Mouse (Mus musculus): Measurements from ENCODE around the gene Gata2. TPM values are rescaled to one million over a fixed set of nuclear protein-coding genes. Genes with fewer than 3 reads are reported as not detected.

Gata2 gene
- total RNA-seq, 2 experiments from 2014 or later: 26.3 to 33.2 TPM

- no peak for DNase-seq
Observed at GRCm38 (mm10) chr6:88206566-88206965, 12.9 kb downstream of the Gata2 start.

- no peak for DNase-seq
Observed at GRCm38 (mm10) chr6:88207403-88208033, 13.8 kb downstream of the Gata2 start.

GRCm38 (mm10) chr6:88208321-88208720, 14.6 kb downstream of the Gata2 start:
- DNase-seq: no peak

GRCm38 (mm10) chr6:88209453-88209852, 15.8 kb downstream of the Gata2 start:
- DNase-seq: no peak

GRCm38 (mm10) chr6:88210182-88210581, 16.5 kb downstream of the Gata2 start:
- no peak for DNase-seq

- DNase-seq: no peak
Observed at GRCm38 (mm10) chr6:88215797-88216196, 22.1 kb downstream of the Gata2 start.

GRCm38 (mm10) chr6:88216199-88216598, 22.5 kb downstream of the Gata2 start:
- no peak for DNase-seq

- no peak for DNase-seq
Observed at GRCm38 (mm10) chr6:88219094-88219493, 25.4 kb downstream of the Gata2 start.

GRCm38 (mm10) chr6:88221968-88222367, 28.3 kb downstream of the Gata2 start, which contains the start of gene Dnajb8:
Gene Dnajb8 (plus strand): TSS chr6:88222268.
- no peak for DNase-seq

GRCm38 (mm10) chr6:88226570-88226994, 32.9 kb downstream of the Gata2 start:
- no peak for DNase-seq

- no peak for DNase-seq
Observed at GRCm38 (mm10) chr6:88227537-88227936, 33.8 kb downstream of the Gata2 start.

- DNase-seq: no peak
Observed at GRCm38 (mm10) chr6:88229221-88229620, 35.5 kb downstream of the Gata2 start.

GRCm38 (mm10) chr6:88231821-88232220, 38.1 kb downstream of the Gata2 start:
- DNase-seq: no peak

GRCm38 (mm10) chr6:88232221-88232620, 38.5 kb downstream of the Gata2 start:
- no peak for DNase-seq

GRCm38 (mm10) chr6:88233996-88234395, 40.3 kb downstream of the Gata2 start:
- DNase-seq: no peak

GRCm38 (mm10) chr6:88235461-88235860, 41.8 kb downstream of the Gata2 start:
- DNase-seq: no peak

- DNase-seq: no peak
Observed at GRCm38 (mm10) chr6:88235983-88236382, 42.3 kb downstream of the Gata2 start.

- peak; percentile 26 for DNase-seq
Observed at GRCm38 (mm10) chr6:88236513-88236912, 42.8 kb downstream of the Gata2 start.

- peak; percentile 81 for DNase-seq
Observed at GRCm38 (mm10) chr6:88242604-88243003, 48.9 kb downstream of the Gata2 start.

- DNase-seq: no peak
Observed at GRCm38 (mm10) chr6:88249231-88249630, 55.5 kb downstream of the Gata2 start.

GRCm38 (mm10) chr6:88251396-88251795, 57.7 kb downstream of the Gata2 start:
- no peak for DNase-seq

GRCm38 (mm10) chr6:88251798-88252478, 58.2 kb downstream of the Gata2 start:
- no peak for DNase-seq

- no peak for DNase-seq
Observed at GRCm38 (mm10) chr6:88254082-88254481, 60.4 kb downstream of the Gata2 start.

- no peak for DNase-seq
Observed at GRCm38 (mm10) chr6:88255435-88255834, 61.7 kb downstream of the Gata2 start.
